Mouse (Mus musculus) kidney, embryonic 14.5 days (tissue): ENCODE data around the gene Il25. TPM values are rescaled to one million over a fixed set of nuclear protein-coding genes. Genes with fewer than 3 reads are reported as not detected.

Experiments used
- ATAC-seq: fragments of 200-750 bp; cut with Nextera tagmentation; 2 replicates; pipeline ENCODE4 v1.8.0; 2017; ENCODE audit warnings: moderate number of reproducible peaks, mild to moderate bottlenecking, moderate TSS enrichment, moderate library complexity; ENCODE audit not compliant: low FRiP score, low TSS enrichment
- H3K27ac ChIP-seq: fragments of 300-500 bp; sonication (generic); 2 replicates; pipeline ENCODE4 v1.5.1; 2014; ENCODE audit warnings: low read depth, mild to moderate bottlenecking, low read length, moderate library complexity, mixed read lengths
- H3K27me3 ChIP-seq: fragments of 300-500 bp; sonication (generic); 2 replicates; pipeline ENCODE4 v1.6.1; 2014; ENCODE audit warnings: mild to moderate bottlenecking, low read length; ENCODE audit not compliant: control insufficient read depth, insufficient read depth
- H3K36me3 ChIP-seq: fragments of 300-500 bp; sonication (generic); 2 replicates; pipeline ENCODE4 v1.6.1; 2014; ENCODE audit warnings: low read length, mixed read lengths; ENCODE audit not compliant: control insufficient read depth, insufficient read depth
- H3K4me1 ChIP-seq: fragments of 300-500 bp; sonication (generic); 2 replicates; pipeline ENCODE4 v1.6.1; 2014; ENCODE audit warnings: low read length, mixed read lengths; ENCODE audit not compliant: control insufficient read depth, insufficient read depth
- H3K4me2 ChIP-seq: fragments of 300-500 bp; sonication (generic); replicated peaks from 2 replicates; pipeline ENCODE4 v1.6.1; 2014; ENCODE audit warnings: low read depth, mild to moderate bottlenecking, low read length
- H3K4me3 ChIP-seq: fragments of 300-500 bp; sonication (generic); 2 replicates; pipeline ENCODE4 v1.5.1; 2014; ENCODE audit warnings: mild to moderate bottlenecking, low read length
- H3K9ac ChIP-seq: fragments of 300-500 bp; sonication (generic); 2 replicates; pipeline ENCODE4 v1.6.1; 2014; ENCODE audit warnings: low read depth, mild to moderate bottlenecking, low read length, moderate library complexity
- H3K9me3 ChIP-seq: fragments of 300-500 bp; sonication (generic); 2 replicates; pipeline ENCODE4 v1.6.1; 2016; ENCODE audit warnings: low read length; ENCODE audit not compliant: control insufficient read depth
- WGBS: fragments of 180-500 bp; shearing (Covaris S2); extraction: QIAGEN DNeasy Blood & Tissue Kit; methylation state at CpG from one replicate; pipeline ENCODE4 v1.1.7; 2014; 5-methylcytosine and 5-hydroxymethylcytosine counted together
- polyA plus RNA-seq: library from polyadenylated mRNA; unstranded; fragments of >200 nt; fragmentation: Nextera tagmentation; extraction: Ambion mirVana; gene quantifications from 2 replicates; pipeline ENCODE4 v1.2.1, GENCODE M21; 2014

The Il25 gene
- polyA plus RNA-seq, result 0.24 TPM in 1 of 2 replicates, not detected in the other

- peaks cover 17% of the 10 kb centered on the region for H3K4me1 ChIP-seq
- H3K27ac ChIP-seq, result no peak within 1 kb of the TSS
- H3K36me3 ChIP-seq, result no peaks in the 10 kb centered on the region
- no peaks in the 10 kb centered on the region for H3K9me3 ChIP-seq
- no peaks in the 10 kb centered on the region for H3K27me3 ChIP-seq
- H3K4me2 ChIP-seq, result no peak within 1 kb of the TSS
- no peak within 1 kb of the TSS for H3K4me3 ChIP-seq
- ATAC-seq, result 0 out of 2 replicates have a peak, but pooled peaks have one; percentile 14
- 28% methylated on average over 6 of the region's 6 CpGs for WGBS
- no peak within 1 kb of the TSS for H3K9ac ChIP-seq
Observed at GRCm38 (mm10) chr14:54932645-54933150, at the start of gene Il25. TSS of gene Il25 (plus strand) at chr14:54932695.

GRCm38 (mm10) chr14:54883154-54884021 is 49.1 kb upstream of the Il25 start, which contains the start of the genes Bcl2l2 and Gm20521:
TSS of gene Bcl2l2 (plus strand) at chr14:54883377.
TSS of gene Gm20521 (plus strand) at chr14:54883441.
- peak within 1 kb of the TSS; percentile 80 for H3K4me2 ChIP-seq
- no peaks in the 10 kb centered on the region for H3K9me3 ChIP-seq
- H3K4me3 ChIP-seq, result peak within 1 kb of the TSS; percentile 73
- peak; percentile 91 for ATAC-seq
- H3K4me1 ChIP-seq, result peaks cover 7% of the 10 kb centered on the region; the same call in 1 of the 2 replicates
- WGBS, result under 1% methylated on average over 27 of the region's 27 CpGs
- peak within 1 kb of the TSS; percentile 95 for H3K27ac ChIP-seq
- no peaks in the 10 kb centered on the region for H3K27me3 ChIP-seq
- H3K36me3 ChIP-seq, result peaks cover 12% of the 10 kb centered on the region; the same call in 1 of the 2 replicates
- peak within 1 kb of the TSS; percentile 84 for H3K9ac ChIP-seq

- H3K9me3 ChIP-seq, result no peaks in the 10 kb centered on the region
- H3K36me3 ChIP-seq, result peaks cover 12% of the 10 kb centered on the region; the same call in 1 of the 2 replicates
- H3K4me1 ChIP-seq, result peaks cover 7% of the 10 kb centered on the region; the same call in 1 of the 2 replicates
- H3K27me3 ChIP-seq, result no peaks in the 10 kb centered on the region
- 14% methylated on average over 21 of the region's 21 CpGs for WGBS
- H3K27ac ChIP-seq, result peak overlapping the region; percentile 95
- ATAC-seq, result peak; percentile 5; the same call in 1 of the 2 replicates
- peak overlapping the region; percentile 84 for H3K9ac ChIP-seq
- H3K4me3 ChIP-seq, result peak overlapping the region; percentile 73
- peak overlapping the region; percentile 80 for H3K4me2 ChIP-seq
Observed at GRCm38 (mm10) chr14:54884022-54884712, 48.3 kb upstream of the Il25 start.

GRCm38 (mm10) chr14:54885309-54885708 is 47.2 kb upstream of the Il25 start:
- Histone ChIP-seq H3K36me3 (peaks cover 12% of the 10 kb centered on the region; the same call in 1 of the 2 replicates), H3K9ac (no peak overlapping the region; the same call in 1 of the 2 replicates), H3K4me3 (no peak overlapping the region), H3K27me3 (no peaks in the 10 kb centered on the region), H3K9me3 (no peaks in the 10 kb centered on the region), H3K27ac (no peak overlapping the region), H3K4me2 (no peak overlapping the region; the same call in 1 of the 2 replicates), H3K4me1 (peaks cover 7% of the 10 kb centered on the region; the same call in 1 of the 2 replicates)
- ATAC-seq, result no peak
- 88% methylated on average over 11 of the region's 11 CpGs for WGBS

GRCm38 (mm10) chr14:54892200-54892599 is 40.3 kb upstream of the Il25 start, which contains the start of gene Pabpn1:
TSS of gene Pabpn1 (plus strand) at chr14:54892500.
- peaks cover 20% of the 10 kb centered on the region for H3K36me3 ChIP-seq
- H3K4me1 ChIP-seq, result peaks cover 24% of the 10 kb centered on the region
- H3K9me3 ChIP-seq, result no peaks in the 10 kb centered on the region
- H3K4me2 ChIP-seq, result peak within 1 kb of the TSS; percentile 49
- H3K27me3 ChIP-seq, result no peaks in the 10 kb centered on the region
- peak within 1 kb of the TSS; percentile 98 for H3K4me3 ChIP-seq
- H3K27ac ChIP-seq, result peak within 1 kb of the TSS; percentile 79
- no peak for ATAC-seq
- H3K9ac ChIP-seq, result peak within 1 kb of the TSS; percentile 58; the same call in 1 of the 2 replicates
- WGBS, result 97% methylated on average over 3 of the region's 3 CpGs

GRCm38 (mm10) chr14:54893651-54894181 is 38.8 kb upstream of the Il25 start:
- Histone ChIP-seq H3K9ac (peak overlapping the region; percentile 100), H3K27me3 (no peaks in the 10 kb centered on the region), H3K4me2 (peak overlapping the region; percentile 49), H3K9me3 (no peaks in the 10 kb centered on the region), H3K27ac (peak overlapping the region; percentile 93), H3K4me3 (peak overlapping the region; percentile 98), H3K36me3 (peaks cover 32% of the 10 kb centered on the region), H3K4me1 (peaks cover 28% of the 10 kb centered on the region)
- ATAC-seq, result peak; percentile 99
- WGBS, result under 1% methylated on average over 38 of the region's 38 CpGs

GRCm38 (mm10) chr14:54894296-54895151 is 38.0 kb upstream of the Il25 start:
- ATAC-seq, result peak; percentile 68
- under 1% methylated on average over 54 of the region's 54 CpGs for WGBS

More at GRCm38 (mm10) chr14:54894296-54895151, 38.0 kb upstream of the Il25 start:
- Histone ChIP-seq H3K36me3 (peaks cover 32% of the 10 kb centered on the region), H3K27ac (peak overlapping the region; percentile 93), H3K4me3 (peak overlapping the region; percentile 98), H3K27me3 (no peaks in the 10 kb centered on the region), H3K4me2 (peak overlapping the region; percentile 73), H3K4me1 (peaks cover 28% of the 10 kb centered on the region), H3K9ac (peak overlapping the region; percentile 100), H3K9me3 (no peaks in the 10 kb centered on the region)
